Mouse (Mus musculus): ENCODE results near the gene Aasdhppt.

The Aasdhppt gene

GRCm38 (mm10) chr9:4309351-4310085 lies at the start of gene Aasdhppt, which contains the start of gene Kbtbd3:
TSS of gene Aasdhppt (minus strand) at chr9:4309471.
TSS of gene Kbtbd3 (plus strand) at chr9:4309833.
- DNase-seq (ENCODE audit: low read depth, low spot score), result peak; percentile 99

GRCm38 (mm10) chr9:4353163-4353562 lies 43.9 kb upstream of the Aasdhppt start:
- DNase-seq (ENCODE audit: low read depth, low spot score), result no peak

GRCm38 (mm10) chr9:4318939-4319721 lies 9.9 kb upstream of the Aasdhppt start:
- DNase-seq (ENCODE audit: low read depth, low spot score), result no peak

GRCm38 (mm10) chr9:4315746-4316145 lies 6.5 kb upstream of the Aasdhppt start:
- no peak for DNase-seq (ENCODE audit: low read depth, low spot score)

- DNase-seq (ENCODE audit: low read depth, low spot score), result no peak
Measured at GRCm38 (mm10) chr9:4313946-4314345, 4.7 kb upstream of the Aasdhppt start.

- DNase-seq (ENCODE audit: low read depth, low spot score), result no peak
Measured at GRCm38 (mm10) chr9:4311162-4311561, 1.9 kb upstream of the Aasdhppt start.

- DNase-seq (ENCODE audit: low read depth, low spot score), result no peak
Measured at GRCm38 (mm10) chr9:4310706-4311105, 1.4 kb upstream of the Aasdhppt start.

- no peak for DNase-seq (ENCODE audit: low read depth, low spot score)
Measured at GRCm38 (mm10) chr9:4308628-4309350, 482 bp downstream of the Aasdhppt start.

- DNase-seq (ENCODE audit: low read depth, low spot score), result no peak
Measured at GRCm38 (mm10) chr9:4304867-4305266, 4.4 kb downstream of the Aasdhppt start.

- no peak for DNase-seq (ENCODE audit: low read depth, low spot score)
Measured at GRCm38 (mm10) chr9:4300466-4300865, 8.8 kb downstream of the Aasdhppt start.

GRCm38 (mm10) chr9:4283850-4284249 lies 25.4 kb downstream of the Aasdhppt start:
- DNase-seq (ENCODE audit: low read depth, low spot score), result no peak

GRCm38 (mm10) chr9:4266881-4267280 lies 42.4 kb downstream of the Aasdhppt start:
- DNase-seq (ENCODE audit: low read depth, low spot score), result no peak

- DNase-seq (ENCODE audit: low read depth, low spot score), result no peak
Measured at GRCm38 (mm10) chr9:4260746-4261090, 48.6 kb downstream of the Aasdhppt start.

- DNase-seq (ENCODE audit: low read depth, low spot score), result peak; percentile 49
Measured at GRCm38 (mm10) chr9:4259841-4260745, 49.2 kb downstream of the Aasdhppt start.

- DNase-seq (ENCODE audit: low read depth, low spot score), result no peak
Measured at GRCm38 (mm10) chr9:4259074-4259473, 50.2 kb downstream of the Aasdhppt start.
